Mouse (Mus musculus) intestine, embryonic 14.5 days (tissue): ENCODE measurements around the gene Fgd1. TPM values are rescaled to one million over a fixed set of nuclear protein-coding genes. Genes with fewer than 3 reads are reported as not detected.

Source experiments
- ATAC-seq: fragments of 200-750 bp; cut with Nextera tagmentation; replicated peaks from 2 replicates; pipeline ENCODE4 v1.8.0; 2017; ENCODE audit warnings: low read depth, moderate number of reproducible peaks, moderate TSS enrichment, moderate library complexity; ENCODE audit not compliant: low FRiP score, low TSS enrichment
- DNase-seq: peaks from one replicate; pipeline ENCODE4 v3.0.0-alpha.2; 2018; ENCODE audit warnings: low spot score
- H3K27ac ChIP-seq: fragments of 300-500 bp; sonication (generic); 2 replicates; pipeline ENCODE4 v1.5.1; 2014; ENCODE audit warnings: low read depth, mild to moderate bottlenecking, control low read depth
- H3K27me3 ChIP-seq: fragments of 300-500 bp; sonication (generic); replicated peaks from 2 replicates; pipeline ENCODE4 v1.6.1; 2014; ENCODE audit warnings: low read length, control low read depth; ENCODE audit not compliant: control insufficient read depth, insufficient read depth
- H3K36me3 ChIP-seq: fragments of 300-500 bp; sonication (generic); 2 replicates; pipeline ENCODE4 v1.6.1; 2014; ENCODE audit warnings: low read length, control low read depth; ENCODE audit not compliant: control insufficient read depth, insufficient read depth
- H3K4me1 ChIP-seq: fragments of 300-500 bp; sonication (generic); replicated peaks from 2 replicates; pipeline ENCODE4 v1.6.1; 2014; ENCODE audit warnings: low read length, control low read depth, mixed read lengths; ENCODE audit not compliant: control insufficient read depth, insufficient read depth
- H3K4me2 ChIP-seq: fragments of 300-500 bp; sonication (generic); 2 replicates; pipeline ENCODE4 v1.6.1; 2014; ENCODE audit warnings: low read length
- H3K4me3 ChIP-seq: fragments of 300-500 bp; sonication (generic); 2 replicates; pipeline ENCODE4 v1.5.1; 2014; ENCODE audit warnings: low read depth, low read length, control low read depth, mixed read lengths
- H3K9ac ChIP-seq: fragments of 300-500 bp; sonication (generic); 2 replicates; pipeline ENCODE4 v1.6.1; 2014; ENCODE audit warnings: mild to moderate bottlenecking, low read length
- H3K9me3 ChIP-seq: fragments of 300-500 bp; sonication (generic); 2 replicates; pipeline ENCODE4 v1.6.1; 2016; ENCODE audit warnings: low read length, control low read depth; ENCODE audit not compliant: control insufficient read depth
- WGBS: fragments of 180-500 bp; shearing (Covaris S2); extraction: QIAGEN DNeasy Blood & Tissue Kit; methylation state at CpG from one replicate; pipeline ENCODE4 v1.1.7; 2014; 5-methylcytosine and 5-hydroxymethylcytosine counted together
- polyA plus RNA-seq: library from polyadenylated mRNA; unstranded; fragments of >200 nt; fragmentation: Nextera tagmentation; extraction: Ambion mirVana; gene quantifications from 2 replicates; pipeline ENCODE4 v1.2.1, GENCODE M21; 2014

Fgd1 gene
- polyA plus RNA-seq, 1 experiment from 2014 or later, result 8.6 TPM

DNA sequence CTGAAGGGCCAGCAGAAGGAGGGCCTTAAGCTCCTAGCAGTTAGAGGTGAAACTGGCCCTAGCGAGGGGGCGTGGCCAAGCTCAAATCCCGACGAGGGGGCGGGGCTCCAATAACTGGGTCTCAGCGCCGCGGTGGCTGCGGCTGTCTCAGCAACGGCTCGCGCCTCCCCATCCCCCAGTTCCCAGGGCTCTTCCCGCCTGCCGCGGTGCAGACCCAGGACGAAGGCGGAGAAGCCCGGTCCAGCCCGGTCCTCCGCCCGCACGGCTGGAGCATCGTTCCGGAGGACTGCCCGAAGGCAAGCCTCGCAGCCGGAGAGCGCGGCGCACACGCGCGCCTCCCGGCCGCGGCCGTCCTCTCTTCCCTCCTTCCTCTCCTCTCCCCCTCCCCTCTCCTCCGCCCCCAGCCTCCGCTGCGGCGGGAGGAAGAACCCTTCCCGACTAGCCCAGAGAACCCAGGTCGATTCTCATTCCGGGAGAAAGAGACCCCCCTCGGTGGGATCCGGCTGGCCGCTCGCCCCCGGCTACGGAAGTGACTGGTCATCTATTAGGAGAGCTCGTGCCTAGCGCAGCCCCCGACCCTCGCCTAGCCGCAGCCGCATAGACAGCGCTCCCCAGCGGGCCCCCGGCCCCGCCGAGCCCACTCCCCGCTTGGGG is 954 bp downstream of the Fgd1 start:
- Histone ChIP-seq H3K27me3 (no peaks in the 10 kb centered on the region), H3K9me3 (no peaks in the 10 kb centered on the region), H3K27ac (peak overlapping the region; percentile 86), H3K9ac (peak overlapping the region; percentile 60), H3K36me3 (no peaks in the 10 kb centered on the region), H3K4me3 (peak overlapping the region; percentile 48), H3K4me1 (no peaks in the 10 kb centered on the region), H3K4me2 (peak overlapping the region; percentile 55)
- ATAC-seq (peak; percentile 92), DNase-seq (peak; percentile 87)
- WGBS, result 18% methylated on average over 36 of the region's 62 CpGs

- H3K4me3 ChIP-seq, result peak overlapping the region; percentile 48
- WGBS, result 25% methylated on average over 36 of the region's 56 CpGs
- peak overlapping the region; percentile 55 for H3K4me2 ChIP-seq
- H3K36me3 ChIP-seq, result no peaks in the 10 kb centered on the region
- ATAC-seq, result peak; percentile 73
- DNase-seq, result peak; percentile 63
- no peaks in the 10 kb centered on the region for H3K9me3 ChIP-seq
- H3K27me3 ChIP-seq, result no peaks in the 10 kb centered on the region
- peak overlapping the region; percentile 86 for H3K27ac ChIP-seq
- H3K9ac ChIP-seq, result peak overlapping the region; percentile 60
- no peaks in the 10 kb centered on the region for H3K4me1 ChIP-seq
Observed at GRCm38 (mm10) chrX:151047431-151048058, 1.6 kb downstream of the Fgd1 start.

DNA sequence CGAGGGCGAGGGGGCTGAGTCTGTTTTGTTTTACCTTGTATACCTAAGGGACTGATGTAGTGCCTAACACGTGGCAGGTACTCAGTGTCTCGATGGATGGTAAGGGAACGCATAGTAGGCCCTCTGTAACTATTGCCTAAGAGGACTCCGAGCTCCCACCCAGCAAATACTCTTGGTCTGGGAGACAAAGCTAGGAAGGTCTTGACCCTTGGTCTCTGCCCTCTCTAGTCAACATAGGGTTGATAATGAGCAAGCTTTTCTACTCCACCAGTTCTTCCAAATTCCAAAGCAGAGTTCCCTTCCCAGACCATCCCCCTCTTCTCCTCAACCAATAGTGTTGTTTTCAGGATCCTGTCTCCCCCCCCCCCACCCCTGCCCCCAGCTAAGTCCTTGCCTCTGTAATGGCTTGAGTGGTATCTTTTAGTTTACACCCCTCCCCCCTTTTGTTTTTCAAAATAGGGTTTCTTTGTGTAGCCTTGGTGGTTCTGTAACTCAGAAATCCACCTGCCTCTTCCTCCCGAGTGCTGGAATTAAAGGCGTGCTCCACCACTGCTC is 3.8 kb downstream of the Fgd1 start:
- 67% methylated on average over 8 of the region's 8 CpGs for WGBS

DNA sequence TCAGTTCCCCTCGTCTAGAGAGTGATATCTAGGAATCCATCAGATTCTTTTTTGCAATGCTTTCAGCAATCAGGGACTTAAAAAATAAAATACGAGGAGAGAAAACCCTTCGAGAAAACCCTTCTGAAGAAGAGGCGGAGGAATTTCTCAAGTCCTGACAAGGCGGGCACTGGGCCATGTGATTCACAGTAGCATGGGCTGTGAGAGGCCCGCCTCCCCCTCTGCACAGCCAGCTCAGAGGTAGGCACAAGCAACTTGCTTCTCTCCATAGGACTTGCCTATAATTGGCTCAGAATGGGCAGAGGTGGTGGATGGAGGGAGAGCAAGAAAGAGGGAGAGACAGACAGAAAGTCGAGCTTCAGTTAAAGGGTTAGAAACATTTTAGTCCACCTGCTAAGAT is 4.4 kb downstream of the Fgd1 start:
- Histone ChIP-seq H3K27ac (no peak overlapping the region), H3K4me3 (no peak overlapping the region), H3K9ac (no peak overlapping the region), H3K9me3 (no peaks in the 10 kb centered on the region), H3K36me3 (no peaks in the 10 kb centered on the region), H3K27me3 (no peaks in the 10 kb centered on the region), H3K4me1 (0 out of 2 replicates have a peak, but pooled peaks cover 5% of the 10 kb centered on the region), H3K4me2 (no peak overlapping the region)
- WGBS, result 74% methylated on average over 7 of the region's 7 CpGs
- DNase-seq (no peak), ATAC-seq (no peak)

More for the DNA sequence above, 3.8 kb downstream of the Fgd1 start:
- no peaks in the 10 kb centered on the region for H3K36me3 ChIP-seq
- ATAC-seq, result no peak
- peak overlapping the region; percentile 55 for H3K4me2 ChIP-seq
- no peak overlapping the region for H3K4me3 ChIP-seq
- H3K4me1 ChIP-seq, result no peaks in the 10 kb centered on the region
- no peak overlapping the region for H3K27ac ChIP-seq
- H3K9ac ChIP-seq, result no peak overlapping the region
- H3K9me3 ChIP-seq, result no peaks in the 10 kb centered on the region
- no peak for DNase-seq
- H3K27me3 ChIP-seq, result no peaks in the 10 kb centered on the region

GRCm38 (mm10) chrX:151054489-151054888 is 8.5 kb downstream of the Fgd1 start:
- H3K9ac ChIP-seq, result no peak overlapping the region
- WGBS, result 60% methylated on average over 1 of the region's 6 CpGs
- no peak overlapping the region for H3K4me3 ChIP-seq
- no peaks in the 10 kb centered on the region for H3K9me3 ChIP-seq
- 0 out of 2 replicates have a peak, but pooled peaks cover 7% of the 10 kb centered on the region for H3K4me1 ChIP-seq
- no peaks in the 10 kb centered on the region for H3K27me3 ChIP-seq
- H3K27ac ChIP-seq, result no peak overlapping the region
- no peak overlapping the region for H3K4me2 ChIP-seq
- H3K36me3 ChIP-seq, result no peaks in the 10 kb centered on the region
- DNase-seq (no peak), ATAC-seq (no peak)

- Histone ChIP-seq H3K9ac (no peak overlapping the region), H3K36me3 (no peaks in the 10 kb centered on the region), H3K4me3 (no peak overlapping the region), H3K4me2 (no peak overlapping the region), H3K27ac (no peak overlapping the region), H3K9me3 (no peaks in the 10 kb centered on the region), H3K27me3 (no peaks in the 10 kb centered on the region), H3K4me1 (0 out of 2 replicates have a peak, but pooled peaks cover 7% of the 10 kb centered on the region)
- DNase-seq (no peak), ATAC-seq (0 out of 2 replicates have a peak, but pooled peaks have one; percentile 47)
- 18% methylated on average over 1 of the region's 1 CpGs for WGBS
Observed at GRCm38 (mm10) chrX:151055559-151055958, 9.6 kb downstream of the Fgd1 start.

- DNase-seq (no peak), ATAC-seq (no peak)
- no peak overlapping the region for H3K27ac ChIP-seq
- H3K27me3 ChIP-seq, result no peaks in the 10 kb centered on the region
- no peaks in the 10 kb centered on the region for H3K9me3 ChIP-seq
- H3K4me2 ChIP-seq, result no peak overlapping the region
- no peak overlapping the region for H3K4me3 ChIP-seq
- H3K9ac ChIP-seq, result no peak overlapping the region
- 0 out of 2 replicates have a peak, but pooled peaks cover 7% of the 10 kb centered on the region for H3K4me1 ChIP-seq
- no peaks in the 10 kb centered on the region for H3K36me3 ChIP-seq
- WGBS, result 77% methylated on average over 1 of the region's 1 CpGs
Observed at GRCm38 (mm10) chrX:151059346-151059745, 13.4 kb downstream of the Fgd1 start.

DNA sequence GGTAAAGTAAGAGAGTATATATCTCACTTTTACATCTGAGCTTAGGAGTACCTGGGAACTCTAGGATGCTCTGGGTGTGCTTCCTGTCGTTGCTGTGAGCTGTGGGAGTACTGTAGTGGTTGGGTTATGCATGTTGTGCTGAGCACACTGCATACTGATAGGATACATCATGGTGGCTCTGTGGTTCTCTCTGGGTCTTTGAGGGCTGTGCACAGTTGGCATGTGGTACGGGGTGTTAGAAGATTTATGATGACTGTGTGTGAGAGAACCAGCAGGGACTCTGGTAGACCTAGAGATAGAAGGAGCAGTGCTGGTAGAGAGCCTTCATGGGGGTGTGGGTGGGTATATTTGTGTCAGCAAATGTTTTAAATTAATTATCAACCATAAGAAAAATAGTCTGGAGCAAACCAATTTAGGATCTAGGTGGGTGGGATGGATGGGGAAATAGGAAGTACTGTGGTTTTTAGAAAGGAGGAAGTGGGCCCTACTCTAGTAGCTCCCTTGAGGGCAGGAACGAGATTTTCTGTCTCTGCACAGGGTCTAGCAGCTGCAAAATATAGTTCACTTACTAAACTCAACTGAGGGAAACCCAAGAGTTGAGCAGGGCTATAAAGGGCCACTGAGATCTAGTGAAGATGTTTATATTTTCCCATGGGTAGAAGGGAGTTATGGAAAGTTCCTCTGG is 15.8 kb downstream of the Fgd1 start:
- Histone ChIP-seq H3K36me3 (no peaks in the 10 kb centered on the region), H3K27me3 (no peaks in the 10 kb centered on the region), H3K9me3 (no peaks in the 10 kb centered on the region), H3K4me1 (no peaks in the 10 kb centered on the region), H3K27ac (no peak overlapping the region), H3K9ac (no peak overlapping the region), H3K4me2 (no peak overlapping the region), H3K4me3 (no peak overlapping the region)
- ATAC-seq (no peak), DNase-seq (no peak)
- 68% methylated on average over 3 of the region's 3 CpGs for WGBS
